Mouse (Mus musculus) megakaryocyte, embryonic 14.5 days (primary cell): Measurements from ENCODE around the gene Lrrc25. TPM values are rescaled to one million over a fixed set of nuclear protein-coding genes. Genes with fewer than 3 reads are reported as not detected.

Experiments used
- H3K27me3 ChIP-seq: replicated peaks from 2 replicates; pipeline ENCODE3; 2012; ENCODE audit warnings: inconsistent platforms
- H3K36me3 ChIP-seq: replicated peaks from 2 replicates; pipeline ENCODE3; 2012; ENCODE audit warnings: low read length, inconsistent platforms, mixed read lengths
- H3K4me1 ChIP-seq: 2 replicates; pipeline ENCODE4 v1.6.1; 2012; ENCODE audit warnings: inconsistent platforms
- H3K4me3 ChIP-seq: replicated peaks from 2 replicates; pipeline ENCODE3; 2012; ENCODE audit warnings: moderate library complexity, mild to moderate bottlenecking, inconsistent platforms
- H3K9me3 ChIP-seq: 2 replicates; pipeline ENCODE4 v1.6.1; 2012; ENCODE audit warnings: inconsistent platforms
- FLI1 ChIP-seq: IDR thresholded peaks from 2 replicates; pipeline ENCODE4 v1.6.1; 2012; ENCODE audit warnings: low read length, inconsistent platforms, mixed read lengths
- GATA1 ChIP-seq: IDR thresholded peaks from 3 replicates; pipeline ENCODE4 v1.6.1; 2012; ENCODE audit warnings: mixed read lengths, low read length, inconsistent platforms, borderline replicate concordance
- polyA plus RNA-seq: library from polyadenylated mRNA; stranded (reverse); fragments of >175 nt; gene quantifications from 2 replicates; pipeline ENCODE4 v1.2.3, GENCODE M21; 2012; ENCODE audit warnings: low replicate concordance; ENCODE audit not compliant: insufficient read depth

Lrrc25 gene
- polyA plus RNA-seq, 1 experiment, result 34.7 TPM

DNA sequence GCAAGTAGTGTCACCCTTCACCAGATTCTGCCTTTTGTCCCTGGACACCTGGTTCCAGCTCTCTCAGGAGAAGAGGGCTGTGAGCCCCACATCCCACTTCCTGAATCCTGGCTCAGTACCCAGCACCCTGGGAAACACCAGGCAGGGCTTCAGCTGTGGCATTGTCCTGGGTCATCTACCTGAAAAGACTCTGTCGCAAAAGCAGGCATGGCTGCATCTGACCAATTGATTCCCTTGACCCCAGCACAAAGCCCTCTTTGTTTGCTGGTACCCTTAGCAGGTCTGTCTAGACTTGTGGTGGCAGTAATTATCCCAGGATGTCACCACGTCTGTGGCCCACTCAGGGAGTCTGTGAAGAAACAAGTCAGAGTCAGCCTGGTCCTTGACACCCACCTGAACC lies 39.5 kb downstream of the Lrrc25 start:
- Histone ChIP-seq H3K9me3 (no peaks in the 10 kb centered on the region), H3K36me3 (peaks cover 74% of the 10 kb centered on the region), H3K4me3 (no peak overlapping the region), H3K4me1 (peaks cover 63% of the 10 kb centered on the region), H3K27me3 (no peaks in the 10 kb centered on the region)
- TF ChIP-seq GATA1 (no peak), FLI1 (no peak)

DNA sequence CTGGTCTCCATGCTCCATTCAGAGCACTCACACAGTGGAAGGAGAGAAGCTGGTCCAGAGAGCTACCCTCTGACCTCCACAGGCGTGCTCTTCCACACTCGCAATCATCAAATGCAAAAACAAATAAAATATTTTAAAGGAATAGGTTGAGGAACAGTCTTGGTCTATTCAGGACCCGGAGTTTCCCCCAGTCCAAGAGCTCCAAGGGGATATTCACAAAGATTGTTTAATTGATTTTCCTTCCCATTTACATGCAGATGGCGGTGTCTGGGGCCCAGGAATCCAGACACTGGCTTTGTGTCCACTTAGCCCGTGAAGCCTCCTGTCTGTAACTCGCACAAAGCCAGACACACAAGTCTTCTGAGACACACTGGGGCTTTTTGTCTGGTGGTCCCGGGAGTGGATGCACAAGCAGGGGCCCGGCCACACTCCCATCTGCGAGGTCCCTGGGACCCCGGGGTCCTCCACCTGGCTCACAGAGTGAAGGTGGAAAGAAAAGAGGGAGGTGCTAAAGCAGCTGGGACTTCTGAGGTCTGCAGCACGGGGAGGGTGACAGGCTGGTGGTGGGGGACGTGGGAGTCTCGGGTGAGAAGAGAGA lies 40.3 kb downstream of the Lrrc25 start:
- Histone ChIP-seq H3K9me3 (no peaks in the 10 kb centered on the region), H3K27me3 (no peaks in the 10 kb centered on the region), H3K4me3 (no peak overlapping the region), H3K4me1 (peaks cover 61% of the 10 kb centered on the region), H3K36me3 (peaks cover 66% of the 10 kb centered on the region)
- TF ChIP-seq FLI1 (no peak), GATA1 (no peak)

DNA sequence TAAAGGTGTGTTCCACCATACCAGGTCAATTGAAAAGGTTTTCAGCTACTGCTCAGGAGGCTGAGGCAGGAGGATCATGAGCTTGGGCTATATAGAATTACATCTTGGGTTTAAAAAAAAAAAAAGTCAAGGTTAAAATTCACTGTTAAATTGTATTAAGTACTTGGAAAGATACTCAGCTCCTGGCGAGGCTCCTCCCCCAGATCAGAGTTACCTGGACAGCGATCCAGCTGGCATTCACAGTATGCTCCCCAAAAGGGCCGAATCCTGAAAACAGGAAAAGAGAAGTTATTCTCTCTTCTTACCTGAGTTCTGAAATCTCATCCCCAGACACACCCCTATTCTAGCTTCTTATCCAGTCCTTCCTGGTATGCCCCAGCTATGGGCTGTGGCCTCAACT lies 41.3 kb downstream of the Lrrc25 start:
- Histone ChIP-seq H3K9me3 (no peaks in the 10 kb centered on the region), H3K27me3 (no peaks in the 10 kb centered on the region), H3K36me3 (peaks cover 56% of the 10 kb centered on the region), H3K4me3 (no peak overlapping the region), H3K4me1 (peaks cover 60% of the 10 kb centered on the region)
- TF ChIP-seq GATA1 (no peak), FLI1 (no peak)

DNA sequence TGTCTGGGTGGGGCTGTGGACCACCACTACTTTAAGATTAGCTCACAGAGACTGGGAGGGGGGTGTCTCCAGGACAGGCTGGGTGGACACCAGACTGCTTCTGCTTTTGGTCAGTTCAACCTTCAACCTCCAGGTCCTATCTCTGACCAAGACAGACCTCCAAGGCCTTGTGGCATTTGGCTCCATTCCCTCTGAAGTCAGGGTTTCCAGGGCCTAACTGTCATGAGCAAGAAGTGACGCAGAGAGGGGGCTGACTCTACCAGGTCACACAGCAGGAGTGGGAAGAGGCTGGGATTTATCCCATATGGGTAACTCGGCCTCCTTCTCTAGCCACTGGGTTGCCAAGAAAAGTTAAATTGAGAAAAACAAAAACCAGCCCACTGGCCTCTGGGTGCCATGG lies 41.8 kb downstream of the Lrrc25 start:
- Histone ChIP-seq H3K4me3 (peak overlapping the region; percentile 16), H3K4me1 (peaks cover 56% of the 10 kb centered on the region), H3K36me3 (peaks cover 51% of the 10 kb centered on the region), H3K9me3 (no peaks in the 10 kb centered on the region), H3K27me3 (no peaks in the 10 kb centered on the region)
- TF ChIP-seq FLI1, result no peak

DNA sequence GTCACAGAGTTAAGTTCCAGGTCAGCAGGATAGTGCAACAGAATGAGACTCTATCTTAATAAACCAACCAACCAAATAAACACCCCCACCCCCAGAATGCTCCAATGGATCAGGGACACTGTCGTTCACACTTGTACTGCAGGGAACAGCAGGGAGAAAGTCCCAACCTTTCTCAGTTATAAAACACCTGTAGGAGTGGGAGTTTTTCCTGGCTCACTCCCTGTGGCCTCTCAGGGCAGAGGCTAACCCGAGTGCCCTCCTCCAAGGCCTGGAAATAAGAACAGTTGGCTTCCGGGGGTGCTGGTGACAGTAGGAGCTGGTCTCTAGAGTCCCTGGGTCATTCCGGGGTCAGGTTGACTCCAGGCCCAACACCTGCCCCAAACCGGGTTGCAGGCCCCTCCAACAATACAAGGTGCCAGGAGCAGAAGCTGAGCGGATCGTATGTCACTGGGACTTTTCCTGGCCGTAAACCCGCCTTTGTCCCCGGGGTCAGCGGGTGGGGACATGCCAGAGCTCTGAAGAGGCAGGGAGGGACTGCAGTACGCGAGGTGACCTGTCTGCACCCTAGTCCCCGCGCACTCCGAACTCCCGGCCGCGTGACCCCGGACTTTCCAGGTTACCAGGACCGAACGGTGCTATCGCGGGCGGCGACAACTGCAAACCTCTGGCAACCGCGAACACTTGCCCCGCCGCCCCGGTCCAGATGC lies 43.1 kb downstream of the Lrrc25 start:
- peak overlapping the region; percentile 99 for H3K4me3 ChIP-seq
- H3K4me1 ChIP-seq, result peaks cover 53% of the 10 kb centered on the region
- H3K36me3 ChIP-seq, result peaks cover 42% of the 10 kb centered on the region
- H3K9me3 ChIP-seq, result no peaks in the 10 kb centered on the region
- no peaks in the 10 kb centered on the region for H3K27me3 ChIP-seq
- TF ChIP-seq FLI1, result no peak
- TF ChIP-seq GATA1, result no peak

DNA sequence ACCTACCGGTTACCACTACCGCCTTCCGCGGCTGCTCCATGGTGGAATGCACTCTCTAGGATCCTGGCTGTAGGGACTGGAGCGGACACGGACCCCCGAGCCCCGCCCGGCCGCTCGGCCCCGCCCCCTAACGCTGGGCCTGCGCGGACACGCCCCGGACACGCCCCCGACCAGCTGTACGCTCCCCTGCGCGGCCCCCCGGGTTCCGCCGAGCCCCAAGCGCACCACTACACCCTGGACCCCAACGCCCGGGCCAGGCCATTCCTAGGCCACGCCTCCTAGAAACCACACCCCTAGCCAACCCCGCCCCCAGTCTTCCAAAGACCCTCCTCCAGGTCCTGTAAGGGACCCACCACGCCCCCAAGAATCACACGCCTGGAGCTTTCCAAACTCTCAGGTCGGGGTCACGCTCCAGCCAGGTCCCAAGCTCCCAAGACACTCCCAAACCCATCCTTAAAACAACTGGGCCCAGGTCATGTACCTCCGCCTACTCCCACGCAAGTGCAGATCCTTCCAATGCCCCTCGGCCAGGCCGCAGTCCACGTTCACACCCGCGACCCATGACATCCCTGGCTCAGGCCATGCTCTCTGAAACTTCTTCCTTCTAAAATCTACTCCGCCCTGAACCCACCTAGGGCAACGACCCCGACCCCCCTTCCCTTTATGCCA lies 43.8 kb downstream of the Lrrc25 start:
- H3K9me3 ChIP-seq, result no peaks in the 10 kb centered on the region
- TF ChIP-seq GATA1 (no peak), FLI1 (no peak)

DNA sequence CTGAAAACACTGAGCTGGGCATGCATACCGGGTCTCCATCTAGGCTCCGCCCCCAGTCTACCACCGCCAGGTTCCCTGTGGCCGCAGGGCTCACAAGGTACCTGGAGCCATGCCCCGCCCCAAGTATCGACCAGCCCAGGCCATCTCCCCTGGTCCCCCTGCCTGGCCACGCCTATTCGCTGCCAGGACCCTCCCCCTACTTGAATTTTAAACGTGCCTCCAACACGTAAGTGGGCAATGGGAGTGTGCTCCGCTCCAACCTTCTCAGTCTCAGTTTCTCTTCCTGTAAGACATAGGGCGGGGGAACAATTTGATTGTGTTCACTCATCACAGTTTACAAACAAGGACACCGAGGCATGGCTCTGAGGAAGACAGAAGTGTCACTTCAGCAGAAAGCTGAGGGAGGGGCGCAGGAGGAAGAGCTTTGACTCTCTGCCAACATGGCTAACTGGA lies 44.3 kb downstream of the Lrrc25 start, which contains the start of gene Pgpep1:
Gene Pgpep1, minus strand, starts transcription at position 116 of the 453 bp plus-strand sequence.
- peaks cover 29% of the 10 kb centered on the region for H3K36me3 ChIP-seq
- H3K27me3 ChIP-seq, result no peaks in the 10 kb centered on the region
- peak within 1 kb of the TSS; percentile 99 for H3K4me3 ChIP-seq
- peaks cover 44% of the 10 kb centered on the region for H3K4me1 ChIP-seq
- TF ChIP-seq GATA1 (no peak), FLI1 (no peak)
- no peaks in the 10 kb centered on the region for H3K9me3 ChIP-seq

More for the DNA sequence above, 43.8 kb downstream of the Lrrc25 start:
- Histone ChIP-seq H3K27me3 (no peaks in the 10 kb centered on the region), H3K36me3 (peaks cover 35% of the 10 kb centered on the region), H3K4me1 (peaks cover 47% of the 10 kb centered on the region), H3K4me3 (peak overlapping the region; percentile 99)

DNA sequence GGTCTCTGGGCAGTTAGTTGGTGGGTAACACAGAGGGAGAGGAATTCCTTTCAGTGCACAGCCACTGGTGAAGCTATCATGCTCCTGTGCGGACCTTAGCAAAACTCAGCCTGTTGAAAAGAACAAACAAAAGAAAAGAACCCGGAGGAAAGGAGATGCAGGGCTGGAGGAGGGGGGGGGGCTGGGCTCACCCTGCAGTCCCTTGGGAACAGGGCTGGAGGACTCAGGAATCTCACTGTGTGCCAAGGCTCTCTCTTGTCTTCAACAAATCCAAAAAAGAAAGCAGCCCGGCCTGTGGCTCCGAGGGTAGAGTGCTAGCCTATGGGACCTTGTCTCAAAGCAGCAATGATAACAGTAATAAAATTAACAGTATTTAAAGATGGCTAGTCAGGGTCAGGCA lies 47.7 kb downstream of the Lrrc25 start:
- H3K9me3 ChIP-seq, result no peaks in the 10 kb centered on the region
- TF ChIP-seq GATA1, result no peak
- H3K4me3 ChIP-seq, result no peak overlapping the region
- H3K27me3 ChIP-seq, result no peaks in the 10 kb centered on the region
- H3K4me1 ChIP-seq, result peaks cover 37% of the 10 kb centered on the region
- H3K36me3 ChIP-seq, result no peaks in the 10 kb centered on the region

DNA sequence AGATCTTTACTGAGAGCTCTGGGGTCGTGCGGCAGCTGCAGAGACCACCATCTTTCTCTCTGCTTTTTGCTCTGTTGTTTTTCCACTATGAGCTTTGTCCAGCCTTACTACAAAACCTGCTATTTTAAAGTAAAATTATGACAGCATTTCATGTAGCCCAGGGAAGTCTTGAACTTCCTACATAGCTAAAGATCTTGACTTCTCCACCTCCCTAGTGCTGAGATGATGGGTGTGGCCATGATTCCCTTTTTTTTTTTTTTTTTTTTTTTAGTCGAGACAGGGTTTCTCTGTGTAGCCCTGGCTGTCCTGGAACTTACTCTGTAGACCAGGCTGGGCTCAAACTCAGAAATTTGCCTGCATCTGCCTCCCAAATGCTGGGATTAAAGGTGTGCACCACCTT lies 48.7 kb downstream of the Lrrc25 start:
- TF ChIP-seq GATA1, result no peak
- no peak for TF ChIP-seq FLI1
- H3K4me3 ChIP-seq, result no peak overlapping the region
- H3K9me3 ChIP-seq, result no peaks in the 10 kb centered on the region
- no peaks in the 10 kb centered on the region for H3K36me3 ChIP-seq
- no peaks in the 10 kb centered on the region for H3K27me3 ChIP-seq
- peaks cover 32% of the 10 kb centered on the region for H3K4me1 ChIP-seq

DNA sequence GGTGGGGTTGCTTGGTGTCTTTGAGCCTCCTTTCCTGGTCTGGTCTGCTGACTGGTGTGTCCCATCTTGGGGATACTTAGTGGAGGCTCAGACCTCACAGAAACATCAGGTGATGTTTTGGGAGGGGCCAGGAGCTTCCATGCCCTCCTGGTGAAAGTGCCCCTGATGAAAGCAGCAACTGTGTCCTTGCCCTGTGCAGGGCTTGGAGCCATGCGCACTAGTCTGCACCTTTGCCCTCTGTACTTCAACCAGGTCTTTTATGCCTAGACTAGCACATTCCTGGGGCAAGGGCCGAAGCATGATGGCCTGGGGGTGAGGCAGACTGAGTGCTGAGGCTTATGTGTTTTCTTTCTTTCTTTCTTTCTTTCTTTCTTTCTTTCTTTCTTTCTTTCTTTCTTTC lies 49.6 kb downstream of the Lrrc25 start:
- Histone ChIP-seq H3K27me3 (no peaks in the 10 kb centered on the region), H3K36me3 (no peaks in the 10 kb centered on the region), H3K9me3 (no peaks in the 10 kb centered on the region), H3K4me1 (peaks cover 23% of the 10 kb centered on the region), H3K4me3 (no peak overlapping the region)
- no peak for TF ChIP-seq FLI1
- TF ChIP-seq GATA1, result no peak
